Mouse (Mus musculus) midbrain, embryonic 11.5 days (tissue): ENCODE measurements around the gene Plk2. TPM values are rescaled to one million over a fixed set of nuclear protein-coding genes. Genes with fewer than 3 reads are reported as not detected.
A peak's percentile ranks its signal among the peaks of the same experiment; 100 is the strongest.
"Not testable (repeated sequence)": the region's sequence is repeated elsewhere in the genome, so short reads cannot be mapped to it uniquely, and the experiment has no call there.

ENCODE experiments used
- ATAC-seq: fragments of 200-750 bp; cut with Nextera tagmentation; 2 replicates; pipeline ENCODE4 v1.8.0; 2017; ENCODE audit warnings: moderate TSS enrichment, moderate library complexity; ENCODE audit not compliant: low FRiP score
- DNase-seq: peaks from one replicate; pipeline ENCODE4 v3.0.0; 2015; ENCODE audit warnings: low spot score; ENCODE audit errors: missing footprints
- H3K27ac ChIP-seq: fragments of 300-500 bp; sonication (generic); 2 replicates; pipeline ENCODE4 v1.5.1; 2014; ENCODE audit warnings: low read depth, low read length
- H3K27me3 ChIP-seq: fragments of 300-500 bp; sonication (generic); 2 replicates; pipeline ENCODE4 v1.6.1; 2014; ENCODE audit warnings: mild to moderate bottlenecking, low read length, moderate library complexity, mixed read lengths; ENCODE audit not compliant: control insufficient read depth, insufficient read depth
- H3K36me3 ChIP-seq: fragments of 300-500 bp; sonication (generic); 2 replicates; pipeline ENCODE4 v1.6.1; 2014; ENCODE audit warnings: mild to moderate bottlenecking, low read length, moderate library complexity, mixed read lengths; ENCODE audit not compliant: control insufficient read depth, insufficient read depth
- H3K4me1 ChIP-seq: fragments of 300-500 bp; sonication (generic); 2 replicates; pipeline ENCODE4 v1.6.1; 2014; ENCODE audit warnings: low read length; ENCODE audit not compliant: control insufficient read depth, insufficient read depth
- H3K4me2 ChIP-seq: fragments of 300-500 bp; sonication (generic); 2 replicates; pipeline ENCODE4 v1.6.1; 2014; ENCODE audit warnings: mild to moderate bottlenecking, moderate library complexity
- H3K4me3 ChIP-seq: fragments of 300-500 bp; sonication (generic); 2 replicates; pipeline ENCODE4 v1.5.1; 2014; ENCODE audit warnings: low read depth, low read length
- H3K9ac ChIP-seq: fragments of 300-500 bp; sonication (generic); 2 replicates; pipeline ENCODE4 v1.6.1; 2014; ENCODE audit warnings: low read length
- H3K9me3 ChIP-seq: fragments of 300-500 bp; sonication (generic); 2 replicates; pipeline ENCODE4 v1.6.1; 2016; ENCODE audit warnings: low read length; ENCODE audit not compliant: control insufficient read depth
- WGBS: fragments of 180-500 bp; shearing (Covaris S2); extraction: QIAGEN DNeasy Blood & Tissue Kit; methylation state at CpG from one replicate; pipeline ENCODE4 v1.1.7; 2014; 5-methylcytosine and 5-hydroxymethylcytosine counted together
- polyA plus RNA-seq: library from polyadenylated mRNA; unstranded; fragments of >200 nt; fragmentation: Nextera tagmentation; extraction: Ambion mirVana; gene quantifications from 2 replicates; pipeline ENCODE4 v1.2.1, GENCODE M21; 2014

Gene Plk2
- 63.4 and 68.6 TPM in 2 replicates for polyA plus RNA-seq

GRCm38 (mm10) chr13:110394291-110395178, at the start of gene Plk2:
Plk2 (plus strand) TSS chr13:110395046.
- peak; percentile 99 for DNase-seq
- Histone ChIP-seq H3K27me3 (peaks cover 4% of the 10 kb centered on the region; the same call in 1 of the 2 replicates), H3K9me3 (no peaks in the 10 kb centered on the region; the same call in 1 of the 2 replicates), H3K9ac (peak within 1 kb of the TSS; percentile 69), H3K4me3 (peak within 1 kb of the TSS; percentile 50), H3K27ac (no peak within 1 kb of the TSS; the same call in 1 of the 2 replicates), H3K4me1 (no peaks in the 10 kb centered on the region), H3K36me3 (peaks cover 9% of the 10 kb centered on the region; the same call in 1 of the 2 replicates), H3K4me2 (peak within 1 kb of the TSS; percentile 99)
- under 1% methylated on average over 64 of the region's 71 CpGs for WGBS
- ATAC-seq: peak; percentile 94

GRCm38 (mm10) chr13:110346707-110347106, 48.1 kb upstream of the Plk2 start:
- H3K27ac ChIP-seq: no peak overlapping the region
- WGBS: 20% methylated on average over 7 of the region's 7 CpGs
- no peak overlapping the region for H3K9ac ChIP-seq
- H3K4me2 ChIP-seq: no peak overlapping the region
- H3K27me3 ChIP-seq: no peaks in the 10 kb centered on the region
- ATAC-seq (peak; percentile 65; the same call in 1 of the 2 replicates), DNase-seq (no peak)
- no peaks in the 10 kb centered on the region for H3K9me3 ChIP-seq
- H3K4me3 ChIP-seq: no peak overlapping the region
- H3K36me3 ChIP-seq: no peaks in the 10 kb centered on the region
- peaks cover 2% of the 10 kb centered on the region; the same call in 1 of the 2 replicates for H3K4me1 ChIP-seq

GRCm38 (mm10) chr13:110351051-110351450, 43.8 kb upstream of the Plk2 start:
- Histone ChIP-seq H3K4me3 (no peak overlapping the region), H3K36me3 (no peaks in the 10 kb centered on the region; the same call in 1 of the 2 replicates), H3K9ac (no peak overlapping the region), H3K27ac (no peak overlapping the region), H3K4me1 (peaks cover 2% of the 10 kb centered on the region; the same call in 1 of the 2 replicates), H3K4me2 (no peak overlapping the region), H3K27me3 (no peaks in the 10 kb centered on the region), H3K9me3 (no peaks in the 10 kb centered on the region)
- 93% methylated on average over 6 of the region's 6 CpGs for WGBS
- DNase-seq (no peak), ATAC-seq (no peak)

- Histone ChIP-seq H3K9ac (no peak within 1 kb of the TSS), H3K4me3 (no peak within 1 kb of the TSS), H3K9me3 (no peaks in the 10 kb centered on the region), H3K36me3 (no peaks in the 10 kb centered on the region; the same call in 1 of the 2 replicates), H3K27me3 (no peaks in the 10 kb centered on the region), H3K4me1 (no peaks in the 10 kb centered on the region), H3K4me2 (no peak within 1 kb of the TSS), H3K27ac (no peak within 1 kb of the TSS)
- ATAC-seq (no peak), DNase-seq (no peak)
- WGBS: 96% methylated on average over 2 of the region's 2 CpGs
Observed at GRCm38 (mm10) chr13:110356941-110357340, 37.9 kb upstream of the Plk2 start, which contains the start of gene Gapt. Gapt (minus strand) TSS chr13:110357199.

GRCm38 (mm10) chr13:110363722-110364121, 31.1 kb upstream of the Plk2 start:
- 85% methylated on average over 6 of the region's 6 CpGs for WGBS
- no peaks in the 10 kb centered on the region for H3K36me3 ChIP-seq
- no peaks in the 10 kb centered on the region for H3K4me1 ChIP-seq
- no peak for DNase-seq
- no peaks in the 10 kb centered on the region for H3K27me3 ChIP-seq
- H3K27ac ChIP-seq: no peak overlapping the region
- H3K9ac ChIP-seq: no peak overlapping the region
- H3K4me3 ChIP-seq: no peak overlapping the region
- H3K4me2 ChIP-seq: no peak overlapping the region
- H3K9me3 ChIP-seq: no peaks in the 10 kb centered on the region
- no peak for ATAC-seq

GRCm38 (mm10) chr13:110366477-110366876, 28.4 kb upstream of the Plk2 start:
- ATAC-seq (no peak), DNase-seq (no peak)
- H3K4me3 ChIP-seq: no peak overlapping the region
- no peaks in the 10 kb centered on the region for H3K27me3 ChIP-seq
- H3K9ac ChIP-seq: no peak overlapping the region
- no peaks in the 10 kb centered on the region for H3K4me1 ChIP-seq
- no peak overlapping the region for H3K4me2 ChIP-seq
- WGBS: 92% methylated on average over 3 of the region's 3 CpGs
- H3K27ac ChIP-seq: no peak overlapping the region
- H3K36me3 ChIP-seq: no peaks in the 10 kb centered on the region
- H3K9me3 ChIP-seq: no peaks in the 10 kb centered on the region

- DNase-seq (no peak), ATAC-seq (peak; percentile 33; the same call in 1 of the 2 replicates)
- H3K4me1 ChIP-seq: no peaks in the 10 kb centered on the region
- no peaks in the 10 kb centered on the region for H3K36me3 ChIP-seq
- no peak overlapping the region for H3K4me3 ChIP-seq
- no peaks in the 10 kb centered on the region for H3K27me3 ChIP-seq
- H3K27ac ChIP-seq: no peak overlapping the region
- no peaks in the 10 kb centered on the region for H3K9me3 ChIP-seq
- no peak overlapping the region for H3K4me2 ChIP-seq
- H3K9ac ChIP-seq: no peak overlapping the region
- 90% methylated on average over 3 of the region's 3 CpGs for WGBS
Observed at GRCm38 (mm10) chr13:110367961-110368555, 26.8 kb upstream of the Plk2 start.

GRCm38 (mm10) chr13:110368556-110369040, 26.2 kb upstream of the Plk2 start:
- not testable (repeated sequence) for H3K9ac ChIP-seq, H3K4me3 ChIP-seq, H3K9me3 ChIP-seq, H3K4me1 ChIP-seq, H3K36me3 ChIP-seq, H3K27ac ChIP-seq, H3K4me2 ChIP-seq, H3K27me3 ChIP-seq
- ATAC-seq (peak; percentile 71), DNase-seq (peak; percentile 85)
- WGBS: 57% methylated on average over 6 of the region's 6 CpGs

GRCm38 (mm10) chr13:110369673-110370072, 25.2 kb upstream of the Plk2 start:
- Histone ChIP-seq H3K4me2 (no peak overlapping the region), H3K36me3 (no peaks in the 10 kb centered on the region), H3K27me3 (no peaks in the 10 kb centered on the region), H3K27ac (no peak overlapping the region), H3K9ac (no peak overlapping the region), H3K4me1 (no peaks in the 10 kb centered on the region), H3K9me3 (no peaks in the 10 kb centered on the region), H3K4me3 (no peak overlapping the region)
- DNase-seq: no peak
- WGBS: 93% methylated on average over 1 of the region's 1 CpGs
- no peak for ATAC-seq
